Mouse (Mus musculus): ENCODE measurements at regions not wholly inside any gene's neighbourhood (a gene's known extent, or its start where the extent isn't known, plus 50 kb on each side); places are given as distances from the start of the nearest gene placed in this dataset.
"Not testable (repeated sequence)": the region's sequence is repeated elsewhere in the genome, so short reads cannot be mapped to it uniquely, and the experiment has no call there.

DNA sequence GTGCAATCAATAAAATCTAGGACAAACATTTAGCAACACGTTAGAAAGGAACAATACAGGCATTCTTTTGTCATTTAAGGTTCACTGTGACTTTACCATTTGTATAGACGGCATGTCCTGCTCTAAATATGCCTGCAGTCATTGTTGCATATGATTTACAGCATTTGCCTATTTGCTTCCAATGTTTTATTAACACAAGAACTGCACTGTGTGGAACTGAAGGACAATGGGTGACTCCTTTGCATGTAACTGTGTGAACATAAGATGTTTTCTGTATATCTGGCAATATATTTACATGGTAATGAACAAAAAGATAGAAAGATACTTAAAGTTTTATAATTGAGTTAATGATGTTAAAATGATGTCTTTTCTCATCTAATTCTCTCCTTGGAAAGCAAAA is 57.1 kb downstream of the Pou4f1 start:
- DNase-seq, result no peak

GRCm38 (mm10) chr14:104410292-104410691 is 57.5 kb downstream of the Pou4f1 start:
- DNase-seq, result no peak

DNA sequence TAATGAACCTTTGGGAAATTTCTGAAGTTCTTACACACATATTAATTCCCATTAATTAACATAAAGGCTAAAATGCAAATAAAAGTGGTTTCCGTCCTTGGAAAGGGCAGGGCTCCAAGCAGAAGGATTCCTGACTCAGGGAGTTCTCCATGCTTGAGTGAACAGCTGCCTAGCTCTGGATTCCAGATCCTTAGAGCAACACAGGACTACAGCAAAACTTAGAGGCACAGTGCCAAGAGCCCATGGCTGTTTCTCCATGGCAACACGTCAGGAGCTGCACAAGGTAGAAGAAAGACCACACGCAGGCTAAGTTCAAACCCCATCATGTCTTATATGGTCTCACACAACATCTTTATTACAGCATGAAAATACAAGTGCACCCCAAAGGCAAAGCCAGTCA is 61.7 kb downstream of the Pou4f1 start:
- peak; percentile 5 for DNase-seq

DNA sequence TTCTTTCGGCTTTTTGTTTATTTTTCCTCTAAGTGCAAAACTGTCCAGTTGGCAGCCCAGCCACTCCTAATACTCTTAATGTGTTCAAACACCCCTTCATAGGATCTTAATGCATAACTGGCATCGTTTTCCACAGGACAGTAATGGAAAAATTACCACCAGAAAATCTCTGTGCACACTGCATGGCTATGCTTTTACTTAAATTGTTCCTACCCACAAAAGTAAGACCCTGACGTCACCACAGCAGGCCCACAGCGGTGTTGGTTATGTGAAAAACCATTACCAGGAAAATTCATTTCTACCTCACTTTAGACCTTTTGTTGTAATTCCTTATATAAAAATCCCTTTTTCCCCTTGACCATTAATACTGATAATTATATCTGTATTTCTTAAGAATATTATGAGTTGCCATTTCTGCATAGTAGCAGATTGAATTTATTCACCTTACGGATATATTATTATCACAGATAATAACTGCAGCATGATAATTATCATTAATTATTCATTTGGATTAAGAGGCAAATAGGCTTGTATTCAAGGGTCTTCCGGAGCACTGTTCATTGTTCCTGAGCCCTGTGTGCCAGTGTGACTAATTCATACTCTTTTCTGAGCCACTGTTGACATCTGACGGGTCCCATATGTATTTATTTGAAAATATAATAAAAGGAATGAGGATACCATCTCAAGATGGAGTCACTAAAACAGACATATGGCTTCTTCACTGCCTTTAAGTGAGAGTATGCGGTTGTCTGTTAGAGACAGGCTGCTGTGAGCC is 78.3 kb downstream of the Pou4f1 start:
- DNase-seq, result no peak

DNA sequence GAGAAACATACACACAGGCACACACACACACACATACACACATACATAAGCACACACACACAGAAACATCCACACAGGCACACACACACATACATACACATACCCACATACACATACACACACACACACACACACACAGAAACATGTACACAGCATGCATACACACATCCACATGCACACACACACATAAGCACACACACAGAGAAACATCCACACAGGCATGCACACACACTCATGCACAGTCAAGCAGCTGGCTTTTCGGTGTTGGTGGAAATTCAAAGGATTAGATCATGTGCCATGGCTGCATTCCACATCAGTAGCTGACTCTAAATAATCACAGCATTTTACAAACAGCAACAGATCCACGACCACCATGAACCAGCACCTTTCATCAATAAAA is 78.9 kb downstream of the Pou4f1 start:
- no peak for DNase-seq

GRCm38 (mm10) chr14:104380986-104381385 is 86.8 kb downstream of the Pou4f1 start:
- no peak for DNase-seq

DNA sequence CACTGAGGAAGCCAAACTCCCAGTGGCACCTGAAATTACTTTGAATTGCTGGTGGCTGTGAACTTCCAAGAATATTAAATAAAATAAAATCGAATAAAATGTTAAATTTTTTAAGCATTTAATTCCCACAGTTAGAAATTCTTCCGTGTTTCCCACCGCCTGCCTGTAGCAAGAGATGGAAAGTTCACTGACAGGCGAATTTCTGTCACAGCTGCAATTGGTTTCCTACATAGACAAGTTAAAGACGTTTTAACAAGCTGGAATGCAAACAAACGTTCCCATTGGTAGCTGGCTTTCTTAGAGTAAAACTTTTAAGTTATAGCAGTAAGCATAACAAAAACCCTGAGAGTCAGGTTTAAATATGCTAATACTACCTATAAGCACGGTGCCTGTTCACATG is 95.0 kb downstream of the Pou4f1 start:
- no peak for DNase-seq

- no peak for DNase-seq
These were observed 111.2 kb downstream of the Pou4f1 start for GRCm38 (mm10) chr14:104356636-104357035.

DNA sequence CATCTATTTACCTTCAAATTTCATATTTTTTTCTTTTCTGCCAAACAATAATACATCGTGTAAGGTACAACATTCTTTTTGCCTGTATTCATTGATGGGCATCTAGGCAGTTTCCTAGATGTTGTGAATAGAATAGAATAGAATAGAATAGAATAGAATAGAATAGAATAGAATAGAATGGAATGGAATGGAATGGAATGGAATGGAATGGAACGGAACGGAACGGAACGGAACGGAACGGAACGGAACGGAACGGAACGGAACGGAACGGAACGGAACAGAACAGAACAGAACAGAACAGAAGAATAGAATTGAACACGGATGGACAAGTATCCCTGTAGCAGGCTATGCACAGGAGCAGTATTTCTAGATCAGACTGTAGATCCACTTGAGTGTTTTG is 131.0 kb downstream of the Pou4f1 start:
- not testable (repeated sequence) for DNase-seq

DNA sequence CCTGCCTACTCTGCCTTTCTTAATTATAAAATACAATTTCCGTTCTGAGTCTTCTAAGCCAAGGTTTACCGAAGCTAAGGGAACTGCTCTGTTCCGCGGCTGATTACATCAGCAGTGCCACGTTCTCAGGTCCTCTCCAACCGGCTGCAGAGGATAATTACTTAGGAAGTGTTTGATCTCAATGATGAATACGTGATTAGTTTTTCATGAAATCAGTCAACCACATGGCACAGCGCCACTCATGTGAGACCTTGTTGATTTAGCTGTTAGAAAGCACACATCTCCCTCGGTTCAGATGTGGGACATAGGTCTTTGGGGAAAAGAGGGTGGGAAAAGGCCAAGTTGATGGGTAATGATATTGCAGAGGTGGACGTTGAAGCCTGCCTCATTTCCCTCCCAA is 141.7 kb downstream of the Pou4f1 start:
- DNase-seq, result peak; percentile 3

GRCm38 (mm10) chr14:104300141-104300540 is 167.7 kb downstream of the Pou4f1 start:
- DNase-seq, result no peak

DNA sequence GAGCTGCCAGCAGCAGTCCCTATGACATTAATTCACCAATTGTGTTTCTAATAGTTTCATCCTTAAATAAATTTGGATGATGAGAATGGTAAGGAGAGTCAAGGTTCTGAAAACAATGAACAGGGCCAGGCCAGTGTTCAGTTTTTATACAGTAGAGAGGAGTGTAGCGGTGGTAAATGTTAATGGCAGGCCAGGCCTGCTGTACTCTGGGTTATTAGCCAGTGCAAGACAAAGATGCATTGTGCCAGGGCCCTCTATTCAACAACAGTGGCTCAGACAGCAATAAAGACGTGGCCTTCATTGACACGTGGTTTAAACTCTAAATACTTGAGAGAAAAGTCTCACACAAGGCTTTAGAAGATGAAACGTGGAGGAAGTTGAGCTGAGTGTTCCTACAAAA is 169.5 kb downstream of the Pou4f1 start:
- DNase-seq, result no peak

- no peak for DNase-seq
These were observed 170.2 kb downstream of the Pou4f1 start for GRCm38 (mm10) chr14:104297316-104298311.

- no peak for DNase-seq
These were observed 174.0 kb downstream of the Pou4f1 start for GRCm38 (mm10) chr14:104293814-104294213.

- DNase-seq, result no peak
These were observed 174.7 kb downstream of the Pou4f1 start for GRCm38 (mm10) chr14:104293147-104293546.

- DNase-seq, result no peak
These were observed 187.4 kb downstream of the Pou4f1 start for GRCm38 (mm10) chr14:104280353-104280752.

- DNase-seq, result no peak
These were observed 187.9 kb downstream of the Pou4f1 start for GRCm38 (mm10) chr14:104279890-104280289.

GRCm38 (mm10) chr14:104274752-104275151 is 193.0 kb downstream of the Pou4f1 start:
- no peak for DNase-seq

DNA sequence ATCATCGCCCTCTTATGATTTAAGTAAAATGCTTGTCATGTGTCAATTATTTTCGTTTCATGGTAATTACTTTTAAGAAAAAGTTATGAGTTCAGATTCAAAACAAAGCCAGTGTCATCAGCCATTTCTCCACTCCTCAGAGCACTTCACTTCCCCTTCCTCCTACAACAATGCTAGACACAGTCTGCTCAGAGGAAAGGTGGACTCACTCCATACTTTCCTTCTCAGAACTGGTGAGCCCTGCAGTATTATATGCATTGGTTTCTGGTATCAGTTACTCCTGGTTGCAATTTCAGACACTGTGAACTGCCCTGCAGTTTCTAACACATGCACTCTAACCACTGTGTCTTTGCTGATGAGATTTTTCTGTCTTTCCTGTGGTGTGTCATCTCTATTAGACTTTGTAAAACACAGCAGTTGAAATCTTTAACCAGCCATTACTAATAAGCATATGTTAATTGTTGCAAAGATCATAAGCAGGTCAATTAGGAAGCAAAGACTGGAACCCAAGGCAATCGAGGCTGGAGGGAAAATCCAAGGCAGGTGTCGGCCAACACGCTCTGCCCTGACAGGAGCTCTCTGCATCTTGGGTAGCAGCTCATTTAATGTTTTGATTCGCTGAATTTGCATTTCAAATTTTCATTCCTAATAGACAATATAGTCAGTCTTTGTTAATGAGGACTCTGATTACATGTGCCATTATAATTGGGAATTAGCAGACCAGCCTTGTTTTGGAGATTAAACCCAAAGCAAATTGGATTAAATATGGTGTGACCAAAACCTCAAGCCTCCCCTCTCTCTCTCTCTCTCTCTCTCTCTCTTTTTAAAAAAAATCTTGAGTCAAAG is 202.7 kb downstream of the Pou4f1 start:
- DNase-seq, result no peak

DNA sequence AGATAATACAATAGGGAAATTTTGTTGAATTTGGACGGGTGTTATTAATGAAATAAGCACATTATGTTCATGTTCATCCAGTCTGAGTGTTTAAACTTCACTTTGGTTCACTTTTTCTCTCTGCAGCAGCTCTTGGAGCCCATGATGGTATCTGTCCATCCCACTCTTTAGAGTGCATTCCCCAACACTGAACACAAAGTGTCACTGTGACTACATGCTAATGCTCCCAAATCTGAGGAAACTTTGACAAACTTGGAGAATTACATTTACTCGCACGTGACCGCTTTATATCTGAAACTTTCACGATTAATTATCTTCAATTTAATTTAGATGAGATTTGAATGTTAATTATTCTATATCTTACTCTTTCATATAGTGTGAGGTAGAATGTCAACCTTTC is 250.8 kb downstream of the Pou4f1 start:
- no peak for DNase-seq

GRCm38 (mm10) chr14:104210719-104211118 is 257.1 kb downstream of the Pou4f1 start:
- DNase-seq, result no peak

GRCm38 (mm10) chr14:104208855-104209254 is 258.9 kb downstream of the Pou4f1 start:
- peak; percentile 47 for DNase-seq
